Mouse (Mus musculus) G1E (cell line): ENCODE measurements around the gene H2-Ab1. TPM values are rescaled to one million over a fixed set of nuclear protein-coding genes. Genes with fewer than 3 reads are reported as not detected.

Experiments used
- ATAC-seq: 2 replicates; pipeline ENCODE4 v1.8.0; 2016; ENCODE audit warnings: mild to moderate bottlenecking; ENCODE audit not compliant: insufficient number of reproducible peaks, poor library complexity, low FRiP score, severe bottlenecking; ENCODE audit errors: extremely low read depth
- DNase-seq: peaks from one replicate; pipeline ENCODE4 v3.0.0; 2012; ENCODE audit warnings: low spot score
- H3K27me3 ChIP-seq: 2 replicates; pipeline ENCODE4 v1.6.1; 2012; ENCODE audit warnings: mild to moderate bottlenecking, low read length, inconsistent platforms; ENCODE audit not compliant: insufficient read depth
- H3K36me3 ChIP-seq: replicated peaks from 2 replicates; pipeline ENCODE3; 2012; ENCODE audit warnings: mild to moderate bottlenecking, inconsistent platforms
- H3K4me1 ChIP-seq: 2 replicates; pipeline ENCODE4 v1.6.1; 2012; ENCODE audit warnings: low read depth, low read length, inconsistent platforms, mixed read lengths; ENCODE audit not compliant: insufficient read depth
- H3K4me3 ChIP-seq: 2 replicates; pipeline ENCODE4 v1.5.1; 2012; ENCODE audit warnings: low read depth, mild to moderate bottlenecking, inconsistent platforms, low read length, moderate library complexity, mixed read lengths
- H3K9me3 ChIP-seq: replicated peaks from 2 replicates; pipeline ENCODE4 v1.6.1; 2012; ENCODE audit warnings: inconsistent platforms
- CTCF ChIP-seq: IDR thresholded peaks from 2 replicates; pipeline ENCODE4 v1.5.1; 2012; ENCODE audit warnings: low read depth, low read length, inconsistent platforms, mixed read lengths
- GATA1 ChIP-seq: IDR thresholded peaks from 2 replicates; pipeline ENCODE4 v1.6.1; 2012; ENCODE audit warnings: borderline replicate concordance, low read length, inconsistent platforms, mixed read lengths
- GATA2 ChIP-seq: IDR thresholded peaks from 2 replicates; pipeline ENCODE4 v1.6.1; 2012; ENCODE audit warnings: low read depth, low read length, inconsistent platforms, borderline replicate concordance
- POLR2AphosphoS5 ChIP-seq: IDR thresholded peaks from 2 replicates; pipeline ENCODE4 v1.6.1; 2012; ENCODE audit warnings: low read depth, low read length, inconsistent platforms; ENCODE audit not compliant: insufficient replicate concordance
- TAL1 ChIP-seq: conservative IDR thresholded peaks from 2 replicates; pipeline ENCODE4 v1.6.1; 2012; ENCODE audit warnings: low read depth, low read length, inconsistent platforms, mixed read lengths
- polyA plus RNA-seq: library from polyadenylated mRNA; stranded (reverse); fragments of >175 nt; gene quantifications from 2 replicates; pipeline ENCODE4 v1.2.3, GENCODE M21; 2012
- total RNA-seq, 2 experiments: library from RNA; stranded (forward) in 1 of 2; stranded (reverse) in 1 of 2; fragments of 200-1000 nt in 1 of 2; fragments of >200 nt in 1 of 2; fragmentation: Nextera tagmentation in 1 of 2; gene quantifications; 2 replicates each; pipeline ENCODE4 v1.2.3; 2014 to 2017

The H2-Ab1 gene
- total and polyA plus RNA-seq, 3 experiments, result 0.11 to 0.27 TPM; not detected in 1

DNA sequence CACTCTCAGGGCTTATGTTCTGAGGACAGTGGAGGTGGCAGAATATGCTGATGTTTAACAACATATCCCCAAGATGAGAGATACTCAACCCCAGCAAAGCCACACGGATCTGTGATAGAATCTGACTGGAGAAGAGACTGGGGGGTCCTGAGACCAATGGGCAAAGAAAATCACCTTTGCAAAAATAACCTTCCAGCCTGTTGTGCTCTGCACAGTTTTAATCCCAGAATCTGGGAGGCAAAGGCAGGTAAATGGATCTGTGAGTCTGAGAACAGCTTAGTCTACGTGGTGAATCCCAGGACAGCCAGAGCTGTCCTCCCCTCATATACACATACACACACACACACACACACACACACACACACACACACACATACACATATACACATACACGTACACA is 8.1 kb upstream of the H2-Ab1 start:
- Histone ChIP-seq H3K9me3 (no peaks in the 10 kb centered on the region), H3K4me1 (no peaks in the 10 kb centered on the region), H3K27me3 (peaks cover 19% of the 10 kb centered on the region), H3K4me3 (no peak overlapping the region), H3K36me3 (no peaks in the 10 kb centered on the region)
- TF ChIP-seq POLR2AphosphoS5 (no peak), GATA1 (no peak), CTCF (no peak), TAL1 (no peak), GATA2 (no peak)
- no peak for DNase-seq
- ATAC-seq, result no peak

DNA sequence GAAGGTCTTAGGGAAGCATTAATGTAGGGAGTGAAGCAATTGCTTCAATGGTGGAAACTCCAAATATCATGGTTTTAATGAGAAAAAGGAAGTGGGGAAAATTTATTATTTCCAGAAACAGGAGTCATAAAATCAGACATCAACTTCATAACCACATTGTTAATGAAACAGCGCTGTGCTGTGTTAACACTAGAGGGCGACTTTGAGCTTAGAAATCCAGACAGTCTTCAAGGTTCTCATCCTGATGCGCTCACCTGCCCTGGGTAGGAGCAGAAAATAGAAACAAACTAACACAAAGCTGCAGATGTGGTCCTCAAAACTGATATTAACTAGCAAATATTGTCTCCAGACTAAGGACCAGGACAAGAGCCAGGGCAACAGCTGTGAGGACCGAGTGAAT is 7.6 kb upstream of the H2-Ab1 start:
- DNase-seq, result peak; percentile 13
- TF ChIP-seq POLR2AphosphoS5 (no peak), CTCF (peak; percentile 52; the same call in 1 of the 2 replicates)
- no peaks in the 10 kb centered on the region for H3K4me1 ChIP-seq
- no peaks in the 10 kb centered on the region for H3K9me3 ChIP-seq
- H3K27me3 ChIP-seq, result peaks cover 19% of the 10 kb centered on the region
- H3K36me3 ChIP-seq, result no peaks in the 10 kb centered on the region
- no peak for ATAC-seq
- no peak overlapping the region for H3K4me3 ChIP-seq

DNA sequence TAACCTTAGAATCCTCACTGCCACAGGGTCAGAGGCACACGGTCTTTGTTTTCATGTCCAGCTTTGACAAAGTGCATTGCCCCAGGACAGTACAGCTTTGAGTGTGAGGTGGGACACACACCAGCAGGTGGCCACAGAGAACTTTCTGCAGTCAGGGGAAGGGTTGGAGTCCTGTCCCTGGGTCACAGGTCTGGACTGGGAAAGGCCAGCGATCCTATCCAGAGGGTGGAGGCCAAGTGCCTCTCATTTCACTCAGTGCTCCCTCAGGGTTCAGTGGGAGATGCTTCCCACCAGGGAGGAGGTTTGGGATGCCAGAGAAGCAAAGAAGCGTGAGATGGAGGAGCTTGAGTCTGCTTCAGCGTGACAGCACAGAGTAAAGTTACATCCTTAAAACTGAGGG is 5.8 kb upstream of the H2-Ab1 start:
- Histone ChIP-seq H3K27me3 (peaks cover 16% of the 10 kb centered on the region), H3K36me3 (no peaks in the 10 kb centered on the region), H3K4me3 (no peak overlapping the region), H3K4me1 (no peaks in the 10 kb centered on the region), H3K9me3 (no peaks in the 10 kb centered on the region)
- ATAC-seq (no peak), DNase-seq (no peak)
- no peak for TF ChIP-seq GATA2
- no peak for TF ChIP-seq POLR2AphosphoS5
- no peak for TF ChIP-seq CTCF
- no peak for TF ChIP-seq GATA1
- TF ChIP-seq TAL1, result no peak

DNA sequence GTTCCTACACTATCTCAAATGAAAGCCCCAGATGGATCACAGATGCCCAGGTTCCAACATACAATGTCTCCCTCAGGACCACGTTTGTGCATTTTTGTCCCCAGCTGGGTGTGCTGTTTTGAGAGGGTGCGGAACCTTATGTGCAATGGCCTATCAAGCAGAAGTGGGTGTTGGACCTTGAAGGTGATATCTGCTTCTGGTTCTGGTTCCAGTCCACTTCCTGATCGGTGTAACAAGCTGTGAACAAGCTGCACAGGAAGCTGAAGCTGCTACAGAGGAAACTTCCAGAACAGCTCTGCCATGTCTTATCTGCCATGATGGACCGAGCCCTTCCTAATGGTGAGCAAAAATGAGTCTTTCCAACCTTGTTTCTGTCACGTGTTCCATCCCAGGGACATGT is 988 bp upstream of the H2-Ab1 start:
- no peak for DNase-seq
- no peaks in the 10 kb centered on the region for H3K4me1 ChIP-seq
- H3K27me3 ChIP-seq, result peaks cover 17% of the 10 kb centered on the region
- no peak for ATAC-seq
- H3K9me3 ChIP-seq, result no peaks in the 10 kb centered on the region
- no peaks in the 10 kb centered on the region for H3K36me3 ChIP-seq
- no peak for TF ChIP-seq CTCF
- TF ChIP-seq TAL1, result no peak
- TF ChIP-seq GATA1, result no peak
- no peak for TF ChIP-seq POLR2AphosphoS5
- no peak for TF ChIP-seq GATA2
- no peak overlapping the region for H3K4me3 ChIP-seq

DNA sequence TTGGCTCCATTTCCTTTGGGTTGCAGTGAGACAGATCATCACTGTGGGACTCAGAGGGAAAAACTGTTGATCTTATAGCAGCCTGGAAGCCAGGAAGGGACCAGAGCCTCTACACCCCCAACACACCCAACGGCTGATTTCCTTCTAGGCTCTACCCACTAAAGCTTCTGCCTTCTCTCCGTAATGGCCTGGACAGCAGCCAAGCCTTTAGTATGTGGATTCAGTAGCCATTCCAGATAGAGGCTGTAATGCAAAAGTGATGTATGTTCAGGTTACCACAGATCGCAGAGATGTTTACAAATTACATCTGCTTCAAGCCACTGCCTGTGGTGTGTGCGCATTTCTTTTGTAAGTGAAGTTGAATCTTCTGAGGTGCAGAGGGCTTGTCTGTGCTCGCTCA is 3.1 kb downstream of the H2-Ab1 start:
- Histone ChIP-seq H3K9me3 (peaks cover 10% of the 10 kb centered on the region), H3K4me3 (no peak overlapping the region), H3K36me3 (no peaks in the 10 kb centered on the region), H3K4me1 (no peaks in the 10 kb centered on the region), H3K27me3 (peaks cover 25% of the 10 kb centered on the region)
- TF ChIP-seq CTCF (no peak), GATA2 (no peak), GATA1 (no peak), POLR2AphosphoS5 (no peak), TAL1 (no peak)
- ATAC-seq (no peak), DNase-seq (no peak)

DNA sequence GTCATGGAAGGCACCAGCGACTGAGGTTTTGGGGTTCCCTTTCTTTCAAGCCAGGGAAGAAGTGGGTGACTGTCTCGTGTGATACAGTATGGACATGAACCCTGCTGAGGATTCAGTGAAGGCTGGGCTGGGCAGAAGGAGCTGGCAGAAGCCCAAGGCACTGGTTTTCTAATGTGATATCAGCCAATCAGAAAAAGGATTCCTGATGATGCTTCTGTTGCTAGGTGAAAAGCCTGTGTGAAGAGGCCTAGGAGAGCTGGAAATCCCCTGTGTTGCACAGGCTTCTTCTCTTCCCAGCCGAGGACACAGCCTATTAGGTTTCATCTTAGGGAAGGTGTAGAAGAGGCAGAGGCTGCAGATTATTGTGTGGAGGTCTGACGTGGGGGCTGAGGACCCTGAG is 4.0 kb downstream of the H2-Ab1 start:
- H3K4me1 ChIP-seq, result no peaks in the 10 kb centered on the region
- no peaks in the 10 kb centered on the region for H3K36me3 ChIP-seq

DNA sequence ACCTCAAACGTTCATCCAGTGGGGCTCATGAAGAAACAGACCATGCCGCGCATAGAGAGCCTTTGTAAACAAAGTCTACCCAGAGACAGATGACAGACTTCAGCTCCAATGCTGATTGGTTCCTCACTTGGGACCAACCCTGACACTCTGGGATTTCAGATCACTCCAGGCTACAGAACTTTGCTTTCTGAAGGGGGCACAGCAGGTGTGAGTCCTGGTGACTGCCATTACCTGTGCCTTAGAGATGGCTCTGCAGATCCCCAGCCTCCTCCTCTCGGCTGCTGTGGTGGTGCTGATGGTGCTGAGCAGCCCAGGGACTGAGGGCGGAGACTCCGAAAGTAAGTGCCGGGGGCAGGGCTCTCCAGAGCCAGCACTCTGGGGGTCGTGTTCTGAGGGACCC is 5.6 kb downstream of the H2-Ab1 start:
- no peak for TF ChIP-seq GATA1
- no peak for TF ChIP-seq GATA2
- no peak for TF ChIP-seq TAL1
- no peak for TF ChIP-seq CTCF
- TF ChIP-seq POLR2AphosphoS5, result no peak
- Histone ChIP-seq H3K36me3 (no peaks in the 10 kb centered on the region), H3K27me3 (peaks cover 34% of the 10 kb centered on the region), H3K4me3 (no peak overlapping the region), H3K4me1 (no peaks in the 10 kb centered on the region), H3K9me3 (peaks cover 10% of the 10 kb centered on the region)
- DNase-seq, result peak; percentile 20
- no peak for ATAC-seq

More for the DNA sequence above, 4.0 kb downstream of the H2-Ab1 start:
- ATAC-seq (no peak), DNase-seq (no peak)
- no peak for TF ChIP-seq CTCF
- no peak for TF ChIP-seq TAL1
- no peak for TF ChIP-seq GATA2
- no peak for TF ChIP-seq POLR2AphosphoS5
- no peak for TF ChIP-seq GATA1
- no peak overlapping the region for H3K4me3 ChIP-seq
- peaks cover 10% of the 10 kb centered on the region for H3K9me3 ChIP-seq
- peaks cover 25% of the 10 kb centered on the region for H3K27me3 ChIP-seq
